Mouse (Mus musculus) layer of hippocampus, postnatal 25 days (tissue): ENCODE results near the gene Nipsnap2. TPM values are rescaled to one million over a fixed set of nuclear protein-coding genes. Genes with fewer than 3 reads are reported as not detected.

Experiments
- total RNA-seq, 2 experiments: library from RNA; stranded (reverse); gene quantifications; 2 replicates each; pipeline ENCODE4 v1.2.3; 2021

Gene Nipsnap2
- total RNA-seq, 2 experiments from 2014 or later: 79.5 to 89.7 TPM

Other genes with a start within 250 kb of the Nipsnap2 start
- 100 to 1,000 TPM; 100 to 139 TPM for gene Sfswap, start 223.8 kb upstream of the Nipsnap2 start, total RNA-seq
- 100 to 1,000 TPM; 125 to 126 TPM for gene Mmp17, start 140.9 kb upstream of the Nipsnap2 start, total RNA-seq
- gene Zfp11, start 55.0 kb upstream of the Nipsnap2 start, total RNA-seq: 1 to 10 TPM; 6.9 to 7.3 TPM
- gene Sept14, start 16.6 kb upstream of the Nipsnap2 start, total RNA-seq: not detected
- 10 to 100 TPM; 78.8 to 81.4 TPM for gene Mrps17, start 9.6 kb upstream of the Nipsnap2 start, total RNA-seq
- 10 to 100 TPM; 26.8 to 32.5 TPM for gene Psph, start 62.4 kb downstream of the Nipsnap2 start, total RNA-seq
- 10 to 100 TPM; 19.8 to 21.2 TPM for gene Sumf2, start 121.9 kb downstream of the Nipsnap2 start, total RNA-seq
- gene Chchd2, start 162.4 kb downstream of the Nipsnap2 start, total RNA-seq: 100 to 1,000 TPM; 407 to 478 TPM
- gene Zbed5, start 170.7 kb downstream of the Nipsnap2 start, total RNA-seq: 1 to 10 TPM; 4.9 to 6.0 TPM
- gene Phkg1, start 173.5 kb downstream of the Nipsnap2 start, total RNA-seq: 10 to 100 TPM; 19.3 to 25.6 TPM
- 1 to 10 TPM; 1.7 to 3.5 TPM for gene Nupr1l, start 183.5 kb downstream of the Nipsnap2 start, total RNA-seq
- 10 to 100 TPM; 40.5 to 45.8 TPM for gene Vkorc1l1, start 216.9 kb downstream of the Nipsnap2 start, total RNA-seq